Mouse (Mus musculus) bone marrow macrophage, adult 2 months (primary cell): ENCODE results near the gene Gpr87. TPM values are rescaled to one million over a fixed set of nuclear protein-coding genes. Genes with fewer than 3 reads are reported as not detected.

Source experiments
- H3K27ac ChIP-seq: 2 replicates; pipeline ENCODE4 v1.5.1; 2012; ENCODE audit warnings: low read depth, low read length; ENCODE audit not compliant: insufficient read depth
- H3K4me1 ChIP-seq: 2 replicates; pipeline ENCODE4 v1.6.1; 2012; ENCODE audit warnings: low read length; ENCODE audit not compliant: control insufficient read depth, insufficient read depth
- H3K4me3 ChIP-seq: 2 replicates; pipeline ENCODE4 v1.5.1; 2012; ENCODE audit warnings: mild to moderate bottlenecking, low read length, moderate library complexity; ENCODE audit not compliant: insufficient read depth
- CTCF ChIP-seq: IDR thresholded peaks from 2 replicates; pipeline ENCODE4 v1.5.1; 2012; ENCODE audit warnings: low read depth, mild to moderate bottlenecking, low read length, moderate library complexity
- POLR2A ChIP-seq: IDR thresholded peaks from 2 replicates; pipeline ENCODE4 v1.6.1; 2012; ENCODE audit warnings: mild to moderate bottlenecking, low read depth, low read length, borderline replicate concordance
- polyA plus RNA-seq: library from polyadenylated mRNA; stranded (reverse); fragments of >200 nt; gene quantifications from 2 replicates; pipeline ENCODE4 v1.2.4, GENCODE M21; 2012; ENCODE audit not compliant: missing spikeins, insufficient read depth, insufficient read length

Gene Gpr87
- polyA plus RNA-seq, 1 experiment = not detected

DNA sequence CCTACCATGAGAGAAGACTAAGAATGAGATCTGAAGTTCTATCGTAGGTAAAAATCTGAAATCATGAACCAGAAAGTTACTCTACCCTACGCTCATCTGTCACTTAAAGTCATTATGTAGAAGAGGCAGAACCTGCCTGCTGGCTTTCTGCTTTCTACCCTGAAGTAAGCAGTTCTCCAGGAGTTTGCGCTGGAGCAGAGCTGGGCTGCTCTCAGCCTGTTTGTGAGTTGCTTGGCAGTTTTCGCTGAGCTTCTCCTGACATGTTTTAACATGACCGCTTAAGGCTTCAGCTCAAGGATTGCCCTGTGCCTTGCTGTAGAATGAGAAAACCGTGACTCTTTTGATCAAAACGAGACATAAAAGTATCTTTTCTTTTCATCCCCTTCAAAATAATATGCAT, 805 bp downstream of the Gpr87 start:
- Histone ChIP-seq H3K4me3 (no peak overlapping the region), H3K27ac (no peak overlapping the region), H3K4me1 (no peaks in the 10 kb centered on the region)
- TF ChIP-seq POLR2A = no peak
- TF ChIP-seq CTCF = no peak

DNA sequence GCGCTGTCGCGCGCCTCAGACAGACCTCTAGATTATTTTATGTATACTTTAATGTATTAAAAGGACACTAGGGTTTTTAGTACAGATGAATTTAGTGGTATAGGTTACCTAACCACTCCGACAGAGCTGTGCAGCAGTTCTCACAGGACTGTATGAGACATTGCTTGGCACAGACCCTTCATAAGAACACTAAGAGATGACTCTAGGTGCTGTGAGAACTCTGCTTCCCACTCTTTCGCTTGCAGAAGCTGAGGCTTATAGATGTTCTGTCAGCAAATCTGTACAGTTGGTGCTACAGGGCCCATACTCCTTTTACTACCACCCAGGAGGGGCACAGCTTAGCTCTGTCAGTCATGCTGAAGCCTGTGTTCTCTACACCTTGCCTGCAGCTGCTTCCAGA, 3.2 kb downstream of the Gpr87 start:
- no peak overlapping the region for H3K4me3 ChIP-seq
- no peak for TF ChIP-seq CTCF
- no peak for TF ChIP-seq POLR2A
- H3K4me1 ChIP-seq = no peaks in the 10 kb centered on the region
- H3K27ac ChIP-seq = no peak overlapping the region

DNA sequence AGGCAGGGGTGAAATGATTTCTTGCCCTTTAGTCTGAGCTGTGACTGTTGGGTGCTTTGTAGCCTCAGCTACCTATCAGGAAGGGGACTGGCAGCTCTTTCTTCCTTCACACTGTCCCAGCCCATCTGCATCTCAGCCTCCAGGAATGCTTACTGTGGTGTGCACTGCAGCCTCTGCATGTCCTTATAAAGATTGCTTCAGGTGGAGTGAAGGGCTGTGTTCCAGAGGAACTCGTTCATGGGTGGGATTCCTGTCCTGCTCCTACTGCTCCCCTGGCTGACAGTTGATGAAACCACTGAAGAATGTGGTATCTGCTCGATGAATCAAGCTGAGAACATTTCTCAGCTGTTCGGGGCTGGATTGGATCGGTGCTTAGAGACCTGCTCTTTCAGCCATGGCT, 7.6 kb downstream of the Gpr87 start:
- H3K4me1 ChIP-seq = no peaks in the 10 kb centered on the region
- H3K4me3 ChIP-seq = no peak overlapping the region
- H3K27ac ChIP-seq = no peak overlapping the region
- TF ChIP-seq POLR2A (no peak), CTCF (no peak)

DNA sequence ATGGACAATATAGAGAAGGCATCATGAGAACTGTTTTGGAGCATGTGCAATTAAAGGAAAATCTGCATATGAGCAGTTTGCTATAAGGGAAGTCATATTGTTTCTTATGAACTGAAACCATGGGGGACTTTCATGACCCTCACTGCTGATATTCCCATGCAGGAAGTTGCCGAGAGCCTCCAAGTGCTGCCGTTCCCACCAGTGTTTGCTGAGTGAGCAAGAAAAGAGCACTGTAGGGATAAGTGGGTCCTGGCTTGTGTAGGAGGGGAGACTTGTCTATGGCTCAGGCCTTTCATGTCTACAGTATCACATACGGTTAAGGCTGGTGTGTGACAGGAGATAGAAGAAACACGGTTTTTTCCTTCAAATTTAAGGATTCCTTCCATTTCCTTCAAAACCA, 9.2 kb downstream of the Gpr87 start:
- Histone ChIP-seq H3K4me3 (no peak overlapping the region), H3K27ac (no peak overlapping the region)
- TF ChIP-seq POLR2A (no peak), CTCF (no peak)

DNA sequence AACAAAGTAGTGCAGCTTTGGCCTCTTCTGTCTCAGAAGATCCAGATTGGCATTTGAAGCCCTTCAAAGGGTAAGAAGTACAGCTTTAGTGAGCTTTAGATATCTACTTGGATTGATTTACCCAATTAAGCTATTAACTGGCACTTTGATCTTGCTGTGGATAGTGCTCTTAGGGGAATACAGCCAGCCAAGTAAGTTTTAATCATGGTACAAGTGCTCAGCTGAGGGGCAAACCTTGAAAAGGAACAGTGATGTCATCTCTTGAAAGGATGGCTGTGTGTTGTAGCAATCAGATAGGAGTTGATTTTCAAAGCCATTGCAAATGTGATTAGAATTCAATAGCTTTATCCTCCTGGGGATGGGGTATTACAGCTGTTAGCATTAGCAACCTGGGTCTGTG, 12.8 kb downstream of the Gpr87 start:
- H3K4me3 ChIP-seq = no peak overlapping the region
- no peak overlapping the region for H3K27ac ChIP-seq
- peaks cover 6% of the 10 kb centered on the region for H3K4me1 ChIP-seq
- no peak for TF ChIP-seq CTCF

More for the DNA sequence above, 9.2 kb downstream of the Gpr87 start:
- no peaks in the 10 kb centered on the region for H3K4me1 ChIP-seq

DNA sequence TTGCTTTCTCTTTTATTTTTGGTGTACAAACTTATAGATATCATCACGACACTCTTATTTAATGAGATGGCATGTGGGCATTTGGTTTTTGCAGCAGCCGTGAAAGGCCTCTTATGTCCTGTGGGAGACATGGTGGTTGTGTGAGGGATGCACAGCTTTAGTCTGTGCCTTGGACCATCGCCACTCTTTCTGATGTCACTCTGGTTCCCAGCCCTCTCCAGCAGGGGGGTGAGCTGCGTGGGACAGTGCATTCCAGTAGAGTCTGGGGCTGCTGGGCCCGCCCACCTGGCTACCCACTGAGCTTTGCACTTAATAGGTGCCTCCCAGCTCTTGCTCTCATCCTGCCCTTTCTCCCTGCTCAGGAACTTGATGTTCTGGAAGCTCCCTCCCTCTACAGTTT, 13.8 kb downstream of the Gpr87 start:
- TF ChIP-seq CTCF (no peak), POLR2A (no peak)
- H3K4me3 ChIP-seq = no peak overlapping the region
- peaks cover 6% of the 10 kb centered on the region for H3K4me1 ChIP-seq
- no peak overlapping the region for H3K27ac ChIP-seq

DNA sequence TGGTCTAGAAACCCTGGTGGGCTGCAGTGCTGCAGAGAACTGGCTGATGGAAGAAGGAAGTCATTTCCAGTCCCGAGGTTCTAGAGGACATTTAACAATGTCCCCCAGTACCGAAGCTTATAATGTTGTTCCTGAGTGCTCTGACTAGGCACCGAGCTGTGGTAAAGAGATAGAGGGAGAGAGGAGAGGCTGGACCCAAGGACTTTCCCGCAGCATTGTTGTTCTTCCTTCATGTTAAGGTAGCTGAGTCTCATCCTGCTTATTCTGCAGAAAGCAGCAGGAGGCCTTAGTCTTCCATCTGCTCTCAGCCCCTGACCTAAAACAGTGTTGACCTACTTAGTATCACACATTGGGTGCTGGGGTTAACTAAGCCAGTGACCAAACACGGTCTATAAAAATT, 18.0 kb downstream of the Gpr87 start:
- TF ChIP-seq POLR2A = no peak
- no peak for TF ChIP-seq CTCF
- Histone ChIP-seq H3K27ac (no peak overlapping the region), H3K4me1 (peaks cover 6% of the 10 kb centered on the region), H3K4me3 (no peak overlapping the region)

DNA sequence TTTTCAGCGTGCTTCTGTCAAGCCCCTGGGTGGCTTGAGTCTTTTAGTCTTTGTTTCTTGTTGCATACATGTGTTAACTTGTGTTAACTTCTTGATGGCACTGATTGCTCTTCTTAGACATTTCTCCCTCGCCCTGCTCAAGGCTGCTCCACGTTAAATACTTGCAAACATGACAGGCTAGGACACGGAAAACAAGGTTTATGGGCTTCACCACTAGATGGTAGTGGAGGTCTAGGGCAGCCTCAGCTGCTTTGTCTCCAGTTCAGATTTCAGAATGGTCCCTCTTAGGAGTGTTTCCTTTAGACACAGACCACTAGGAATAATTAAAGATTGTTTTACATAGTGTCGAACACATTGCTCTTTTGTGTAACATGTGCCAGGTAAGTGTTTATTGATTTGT, 19.7 kb downstream of the Gpr87 start:
- no peak overlapping the region for H3K27ac ChIP-seq
- no peak overlapping the region for H3K4me3 ChIP-seq
- no peak for TF ChIP-seq POLR2A
- no peak for TF ChIP-seq CTCF
- peaks cover 9% of the 10 kb centered on the region for H3K4me1 ChIP-seq

DNA sequence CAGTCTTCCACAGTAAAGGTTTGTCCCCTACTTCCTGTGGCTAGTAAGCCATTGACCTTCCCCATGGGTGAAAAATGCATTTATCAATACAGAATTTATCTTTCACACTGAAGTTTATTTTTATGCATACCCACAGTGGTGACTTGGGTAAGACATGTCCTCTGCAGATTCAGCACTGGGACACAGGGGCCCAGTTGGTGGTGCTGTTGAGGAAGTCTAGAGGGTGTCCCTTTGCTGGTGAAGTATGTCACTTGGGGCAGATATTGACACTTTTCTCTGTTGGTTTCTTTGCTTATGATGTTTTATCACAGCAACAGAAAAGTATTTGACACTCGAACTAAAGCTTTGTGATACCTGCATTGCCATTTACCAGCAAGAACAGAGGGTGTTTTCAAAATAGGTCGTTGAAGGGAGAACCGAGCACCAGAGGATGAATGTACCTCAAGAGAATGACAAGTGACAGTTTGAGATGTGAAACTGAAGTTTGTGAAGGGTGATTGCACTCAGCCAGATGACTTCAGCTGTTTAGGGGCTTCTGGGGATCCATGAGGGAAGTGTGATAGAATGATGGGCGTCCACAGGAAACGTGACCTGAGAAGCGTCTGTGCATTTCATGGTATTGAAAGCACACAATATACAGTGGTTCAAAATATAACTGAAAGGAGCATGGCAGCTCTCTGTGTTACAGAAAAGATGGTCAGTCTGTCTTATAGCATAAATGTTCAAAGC, 20.3 kb downstream of the Gpr87 start:
- Histone ChIP-seq H3K27ac (no peak overlapping the region), H3K4me3 (no peak overlapping the region), H3K4me1 (peaks cover 9% of the 10 kb centered on the region)
- TF ChIP-seq CTCF = no peak
- no peak for TF ChIP-seq POLR2A

DNA sequence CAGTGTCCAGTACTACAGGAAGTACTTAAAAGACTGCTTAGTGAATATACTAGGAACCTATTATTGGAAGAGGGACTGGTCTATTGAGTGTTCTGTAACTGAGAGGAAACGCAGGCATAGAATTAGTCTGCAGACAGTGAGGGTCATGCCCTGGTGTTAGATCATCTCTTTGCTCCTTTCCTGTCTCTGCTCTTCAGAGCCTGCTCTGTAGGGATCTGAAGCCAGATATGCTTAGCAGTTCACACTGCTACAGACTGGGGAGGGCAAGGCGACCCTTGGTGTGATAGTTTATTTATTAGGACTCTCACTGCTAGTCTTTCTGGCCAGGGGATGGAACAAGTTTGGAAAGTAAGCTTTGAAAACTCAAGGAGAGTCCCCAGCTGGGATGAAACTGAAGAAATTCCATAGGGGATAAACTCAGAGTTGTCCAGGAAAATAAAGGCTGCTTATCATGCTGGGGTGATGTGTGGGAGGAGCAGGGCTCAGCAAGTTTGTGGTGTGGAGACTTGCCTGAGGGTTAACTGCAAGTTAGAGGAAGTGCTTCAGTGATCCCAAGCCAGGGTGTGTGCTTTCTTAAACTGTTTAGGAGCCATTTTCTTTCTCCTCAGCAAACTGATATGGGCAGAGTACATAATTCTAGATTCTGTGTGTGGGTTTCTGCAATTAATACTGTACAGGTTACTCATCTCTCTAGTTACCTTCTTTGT, 24.8 kb downstream of the Gpr87 start:
- TF ChIP-seq POLR2A (no peak), CTCF (no peak)
- Histone ChIP-seq H3K4me3 (no peak overlapping the region), H3K4me1 (peaks cover 4% of the 10 kb centered on the region; the same call in 1 of the 2 replicates), H3K27ac (no peak overlapping the region)
